Mouse (Mus musculus) MEL (cell line): ENCODE results near the gene Fmod.

ENCODE experiments used
- CHD2 ChIP-seq: IDR thresholded peaks from 2 replicates; pipeline ENCODE4 v1.6.1; 2011; ENCODE audit warnings: low read length, improper control_type of control experiment
- CTCF ChIP-seq, 3 experiments: IDR thresholded peaks in 2 of 3; conservative IDR thresholded peaks in 1 of 3; 2 replicates each; pipeline ENCODE4 v1.5.1; 2011 to 2012; ENCODE audit warnings: low read length in 3 of 3, low read depth in 2 of 3, mild to moderate bottlenecking in 2 of 3, improper control_type of control experiment in 1 of 3, inconsistent platforms in 1 of 3, mixed read lengths in 1 of 3, moderate library complexity in 1 of 3; ENCODE audit not compliant: control insufficient read depth in 1 of 3, insufficient read depth in 1 of 3, poor library complexity in 1 of 3, severe bottlenecking in 1 of 3
- ELF1 ChIP-seq: IDR thresholded peaks from 2 replicates; pipeline ENCODE4 v1.6.1; 2014; ENCODE audit warnings: low read depth, mild to moderate bottlenecking, inconsistent platforms, low read length, improper control_type of control experiment, moderate library complexity
- MAFK ChIP-seq: IDR thresholded peaks from 2 replicates; pipeline ENCODE4 v1.6.1; 2011; ENCODE audit warnings: low read depth, mild to moderate bottlenecking, low read length, improper control_type of control experiment, borderline replicate concordance
- MAX ChIP-seq: IDR thresholded peaks from 2 replicates; pipeline ENCODE4 v1.6.1; 2011; ENCODE audit warnings: low read length, improper control_type of control experiment
- NELFE ChIP-seq: IDR thresholded peaks from 2 replicates; pipeline ENCODE4 v1.6.1; 2011; ENCODE audit warnings: low read depth, low read length, improper control_type of control experiment
- POLR2A ChIP-seq, 2 experiments: IDR thresholded peaks; 2 replicates each; pipeline ENCODE4 v1.6.1; 2011 to 2012; ENCODE audit warnings: low read length in 2 of 2, mild to moderate bottlenecking in 2 of 2, control low read depth in 1 of 2, improper control_type of control experiment in 1 of 2, low read depth in 1 of 2, moderate library complexity in 1 of 2; ENCODE audit not compliant: control insufficient read depth in 1 of 2, insufficient read depth in 1 of 2, poor library complexity in 1 of 2
- POLR2AphosphoS2 ChIP-seq: IDR thresholded peaks from 2 replicates; pipeline ENCODE4 v1.6.1; 2011; ENCODE audit warnings: low read length, improper control_type of control experiment
- UBTF ChIP-seq: IDR thresholded peaks from 2 replicates; pipeline ENCODE4 v1.6.1; 2012; ENCODE audit warnings: low read depth, mild to moderate bottlenecking, inconsistent platforms, low read length, improper control_type of control experiment, moderate library complexity, borderline replicate concordance; ENCODE audit not compliant: insufficient read depth
- USF1 ChIP-seq: IDR thresholded peaks from 2 replicates; pipeline ENCODE4 v1.6.1; 2014; ENCODE audit warnings: low read depth, mild to moderate bottlenecking, inconsistent platforms, low read length, improper control_type of control experiment, moderate library complexity
- ZC3H11A ChIP-seq: IDR thresholded peaks from 2 replicates; pipeline ENCODE4 v1.6.1; 2012; ENCODE audit warnings: low read depth, mild to moderate bottlenecking, inconsistent platforms, low read length, improper control_type of control experiment

GRCm38 (mm10) chr1:134058870-134059269, 21.8 kb downstream of the Fmod start:
- TF ChIP-seq POLR2A (IDR thresholded peaks at IDR 0.05; ENCODE audit: control insufficient read depth in 1 of 2, insufficient read depth in 1 of 2, low read depth in 1 of 2, low read length in 2 of 2, poor library complexity in 1 of 2) (no peak), ZC3H11A (no peak), ELF1 (no peak), UBTF (no peak), CTCF (IDR thresholded peaks at IDR 0.05 in 2 of 3, conservative IDR thresholded peaks at IDR 0.05 in 1 of 3; ENCODE audit: control insufficient read depth in 1 of 3, insufficient read depth in 1 of 3, low read depth in 2 of 3, low read length in 3 of 3, poor library complexity in 1 of 3, severe bottlenecking in 1 of 3) (no peak), NELFE (no peak), CHD2 (no peak), MAFK (no peak), MAX (no peak), POLR2AphosphoS2 (no peak), USF1 (no peak)
